Mouse (Mus musculus) ES-E14 (cell line): ENCODE measurements around the gene Pax8. TPM values are rescaled to one million over a fixed set of nuclear protein-coding genes. Genes with fewer than 3 reads are reported as not detected.

Source experiments
- DNase-seq: peaks from one replicate; pipeline ENCODE4 v3.0.0-alpha.2; 2013; ENCODE audit warnings: low read depth, low spot score
- H3K27ac ChIP-seq: 2 replicates; pipeline ENCODE4 v1.5.1; 2012; ENCODE audit warnings: low read depth, mild to moderate bottlenecking, low read length, moderate library complexity, mixed read lengths; ENCODE audit not compliant: poor library complexity, insufficient read depth, severe bottlenecking
- H3K36me3 ChIP-seq: 2 replicates; pipeline ENCODE4 v1.6.1; 2012; ENCODE audit warnings: mild to moderate bottlenecking, low read length, moderate library complexity, mixed read lengths; ENCODE audit not compliant: control insufficient read depth, poor library complexity, insufficient read depth, severe bottlenecking
- H3K4me1 ChIP-seq, 2 experiments: fragments of 150-350 bp in 1 of 2; sonication (generic) in 1 of 2; 2 replicates each; pipeline ENCODE4 v1.6.1; 2012; ENCODE audit warnings: low read length in 2 of 2, mild to moderate bottlenecking in 1 of 2, mixed read lengths in 1 of 2; ENCODE audit not compliant: control insufficient read depth in 2 of 2, insufficient read depth in 2 of 2, poor library complexity in 1 of 2
- H3K4me3 ChIP-seq, 2 experiments: fragments of 150-350 bp in 1 of 2; sonication (generic) in 1 of 2; 2 replicates each; pipeline ENCODE4 v1.5.1; 2012; ENCODE audit warnings: low read length in 2 of 2, low read depth in 1 of 2, mild to moderate bottlenecking in 1 of 2, mixed read lengths in 1 of 2; ENCODE audit not compliant: insufficient read depth in 1 of 2, poor library complexity in 1 of 2, severe bottlenecking in 1 of 2
- H3K9ac ChIP-seq: 2 replicates; pipeline ENCODE4 v1.6.1; 2012; ENCODE audit warnings: low read depth, mild to moderate bottlenecking, low read length, mixed read lengths; ENCODE audit not compliant: poor library complexity, insufficient read depth, severe bottlenecking
- H3K9me3 ChIP-seq: fragments of 150-350 bp; sonication (generic); 2 replicates; pipeline ENCODE4 v1.6.1; 2012; ENCODE audit warnings: low read depth, mild to moderate bottlenecking, low read length; ENCODE audit not compliant: control insufficient read depth, insufficient read depth
- CHD2 ChIP-seq: IDR thresholded peaks from 2 replicates; pipeline ENCODE4 v1.6.1; 2014; ENCODE audit warnings: mild to moderate bottlenecking, low read depth, low read length, inconsistent platforms
- HCFC1 ChIP-seq: IDR thresholded peaks from 2 replicates; pipeline ENCODE4 v1.6.1; 2012; ENCODE audit warnings: low read length, inconsistent platforms, borderline replicate concordance; ENCODE audit not compliant: insufficient read depth
- MAFK ChIP-seq: IDR thresholded peaks from 2 replicates; pipeline ENCODE4 v1.6.1; 2014; ENCODE audit warnings: mild to moderate bottlenecking, low read depth, low read length, inconsistent platforms; ENCODE audit not compliant: insufficient read depth
- ZC3H11A ChIP-seq: IDR thresholded peaks from 2 replicates; pipeline ENCODE4 v1.6.1; 2012; ENCODE audit warnings: low read depth, mild to moderate bottlenecking, inconsistent platforms, low read length, borderline replicate concordance
- ZNF384 ChIP-seq: IDR thresholded peaks from 2 replicates; pipeline ENCODE4 v1.6.1; 2012; ENCODE audit warnings: low read depth, low read length, inconsistent platforms
- in situ Hi-C, 2 experiments: fragments of 600-800 bp; cut with MboI; formaldehyde crosslinking; loops; one replicate each; pipeline ENCODE4 v1.15.1; 2025; ENCODE audit warnings: low sequenced_read_pairs in 2 of 2, inconsistent platforms in 1 of 2; ENCODE audit not compliant: unreplicated experiment in 2 of 2
- total RNA-seq: library from RNA; depleted of rRNA; stranded (reverse); fragments of 300-350 nt; gene quantifications from 2 replicates; pipeline ENCODE4 v1.2.3, GENCODE M21; 2012

Pax8 gene
- total RNA-seq, 1 experiment = 1.5 TPM

DNA sequence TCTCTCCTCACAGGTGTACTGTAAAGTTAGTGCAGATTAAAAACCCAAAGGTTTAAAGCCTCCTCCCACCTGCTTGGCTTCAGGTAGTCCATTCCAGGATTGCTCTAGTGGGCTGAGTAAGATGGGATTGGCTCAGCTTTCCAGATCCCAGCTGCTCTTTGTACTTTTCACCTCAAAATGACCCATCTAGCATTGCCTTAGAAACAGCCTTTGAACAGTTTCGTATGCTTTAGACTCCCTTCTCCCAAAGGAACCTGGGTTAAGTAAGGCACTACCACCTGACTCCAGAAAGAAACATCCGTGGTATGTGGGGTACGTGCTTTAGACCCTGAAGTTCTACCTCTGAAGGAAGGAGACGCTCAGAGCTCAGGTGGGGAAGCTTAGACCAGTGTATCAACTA, 6.3 kb downstream of the Pax8 start:
- no peak overlapping the region for H3K4me3 ChIP-seq
- in situ Hi-C loops = no loop called here
- no peak for DNase-seq
- no peak overlapping the region for H3K9ac ChIP-seq
- H3K27ac ChIP-seq = no peak overlapping the region
- no peaks in the 10 kb centered on the region for H3K9me3 ChIP-seq
- no peaks in the 10 kb centered on the region for H3K4me1 ChIP-seq
- H3K36me3 ChIP-seq = no peaks in the 10 kb centered on the region
- TF ChIP-seq HCFC1 (no peak), CHD2 (no peak), ZNF384 (no peak), ZC3H11A (no peak), MAFK (no peak)

DNA sequence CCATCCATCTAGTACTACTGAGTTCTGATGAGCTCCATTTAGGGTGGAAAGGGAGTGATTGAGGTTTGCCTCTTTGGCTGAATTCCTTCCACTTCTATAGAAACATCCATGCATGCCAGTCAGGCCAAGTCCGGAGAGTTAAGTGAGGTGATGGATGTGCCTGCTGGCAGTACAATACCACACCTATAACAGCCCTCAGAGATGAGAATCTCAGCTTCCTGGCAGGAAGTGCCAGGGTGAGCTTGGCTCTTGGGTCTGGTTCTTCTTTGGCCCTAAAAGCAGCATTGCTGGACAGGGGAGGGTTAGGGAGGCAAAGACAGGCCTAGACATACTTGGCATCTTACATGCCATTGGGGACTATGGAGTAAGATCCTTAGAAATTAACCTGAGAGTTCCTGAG, 7.0 kb downstream of the Pax8 start:
- H3K4me3 ChIP-seq = no peak overlapping the region
- no peak for TF ChIP-seq CHD2
- TF ChIP-seq HCFC1 = no peak
- TF ChIP-seq ZNF384 = no peak
- TF ChIP-seq MAFK = no peak
- no peak for TF ChIP-seq ZC3H11A
- H3K4me1 ChIP-seq = no peaks in the 10 kb centered on the region
- H3K9me3 ChIP-seq = no peaks in the 10 kb centered on the region
- no peak overlapping the region for H3K9ac ChIP-seq
- H3K27ac ChIP-seq = no peak overlapping the region
- DNase-seq = no peak
- in situ Hi-C loops = no loop called here
- no peaks in the 10 kb centered on the region for H3K36me3 ChIP-seq

- Histone ChIP-seq H3K27ac (no peak overlapping the region), H3K9me3 (no peaks in the 10 kb centered on the region), H3K9ac (no peak overlapping the region), H3K36me3 (no peaks in the 10 kb centered on the region), H3K4me1 (no peaks in the 10 kb centered on the region), H3K4me3 (no peak overlapping the region)
- in situ Hi-C loops = no loop called here
- TF ChIP-seq HCFC1 (no peak), CHD2 (no peak), ZC3H11A (no peak), MAFK (no peak), ZNF384 (no peak)
- no peak for DNase-seq
These were observed 8.2 kb downstream of the Pax8 start for GRCm38 (mm10) chr2:24467156-24467555.

DNA sequence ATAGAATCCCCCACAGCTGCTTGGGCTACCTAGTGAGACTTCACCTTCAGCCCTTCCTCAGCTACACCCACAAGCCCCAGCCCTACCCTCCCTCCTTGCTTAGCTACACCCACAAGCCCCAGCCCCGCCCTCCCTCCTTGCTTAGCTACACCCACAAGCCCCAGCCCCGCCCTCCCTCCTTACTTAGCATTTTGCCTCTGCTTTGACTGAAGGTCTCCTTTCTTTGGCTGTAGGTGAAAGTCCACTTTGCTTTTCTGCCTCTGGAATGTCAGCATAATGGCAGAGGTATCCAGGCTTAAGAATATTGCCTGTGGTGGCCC, 14.6 kb downstream of the Pax8 start:
- no peaks in the 10 kb centered on the region for H3K36me3 ChIP-seq
- H3K27ac ChIP-seq = no peak overlapping the region
- H3K9ac ChIP-seq = peak overlapping the region; percentile 38; the same call in 1 of the 2 replicates
- H3K4me3 ChIP-seq = 0 out of 4 replicates have a peak overlapping the region, but pooled peaks of 1 of the 2 experiments have one; percentile 26
- in situ Hi-C loops = no loop called here
- H3K9me3 ChIP-seq = no peaks in the 10 kb centered on the region
- DNase-seq = peak; percentile 50
- peaks cover 0 to 4% of the 10 kb centered on the region in 2 experiments; a peak in 2 of 4 replicates for H3K4me1 ChIP-seq
- TF ChIP-seq CHD2 = no peak

DNA sequence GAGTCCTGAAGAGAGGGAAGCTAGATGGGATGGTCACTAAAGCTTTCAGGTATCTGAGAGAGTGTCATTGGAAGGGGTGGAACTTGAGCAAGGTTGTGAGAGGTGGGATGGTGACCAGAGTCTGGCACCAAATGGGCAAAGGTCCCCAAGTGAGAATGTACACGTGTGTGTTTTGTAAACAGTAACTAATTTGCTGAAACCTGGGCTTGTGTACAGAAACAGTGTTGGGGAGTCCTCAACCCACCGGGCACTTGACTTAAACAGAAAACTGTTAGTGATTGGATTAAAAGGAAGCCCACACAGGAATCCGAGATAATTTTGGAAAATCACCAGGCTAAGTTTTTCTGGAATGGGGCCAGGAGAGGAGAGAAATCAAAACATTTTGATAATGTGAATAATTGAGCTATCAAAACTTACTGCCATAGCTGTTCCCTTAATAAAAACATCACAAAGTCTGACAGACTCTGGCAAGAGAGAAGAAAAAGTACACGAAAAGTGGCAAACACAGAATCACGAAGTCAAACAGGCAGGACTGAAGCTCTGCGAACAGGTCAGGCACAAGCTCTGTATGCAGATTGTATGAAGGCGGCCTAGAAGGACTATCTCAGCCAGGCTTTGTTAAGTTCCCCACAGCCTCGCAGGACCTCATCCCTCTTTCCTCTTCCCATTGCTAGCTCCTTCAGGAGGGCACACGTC, 15.1 kb downstream of the Pax8 start:
- in situ Hi-C loops = no loop called here
- no peak overlapping the region for H3K27ac ChIP-seq

More for the DNA sequence above, 15.1 kb downstream of the Pax8 start:
- no peak for DNase-seq
- Histone ChIP-seq H3K4me3 (0 out of 4 replicates have a peak overlapping the region, but pooled peaks of 1 of the 2 experiments have one; percentile 26), H3K4me1 (peaks cover 0 to 4% of the 10 kb centered on the region in 2 experiments; a peak in 2 of 4 replicates), H3K36me3 (no peaks in the 10 kb centered on the region), H3K9me3 (no peaks in the 10 kb centered on the region), H3K9ac (peak overlapping the region; percentile 38; the same call in 1 of the 2 replicates)
- no peak for TF ChIP-seq CHD2
- TF ChIP-seq HCFC1 = no peak
- no peak for TF ChIP-seq ZNF384
- TF ChIP-seq ZC3H11A = no peak
- TF ChIP-seq MAFK = no peak
